Mouse (Mus musculus): ENCODE data around the gene Nnat. TPM values are rescaled to one million over a fixed set of nuclear protein-coding genes. Genes with fewer than 3 reads are reported as not detected.

The Nnat gene
- polyA plus RNA-seq, 1 experiment, result 17.0 TPM

DNA sequence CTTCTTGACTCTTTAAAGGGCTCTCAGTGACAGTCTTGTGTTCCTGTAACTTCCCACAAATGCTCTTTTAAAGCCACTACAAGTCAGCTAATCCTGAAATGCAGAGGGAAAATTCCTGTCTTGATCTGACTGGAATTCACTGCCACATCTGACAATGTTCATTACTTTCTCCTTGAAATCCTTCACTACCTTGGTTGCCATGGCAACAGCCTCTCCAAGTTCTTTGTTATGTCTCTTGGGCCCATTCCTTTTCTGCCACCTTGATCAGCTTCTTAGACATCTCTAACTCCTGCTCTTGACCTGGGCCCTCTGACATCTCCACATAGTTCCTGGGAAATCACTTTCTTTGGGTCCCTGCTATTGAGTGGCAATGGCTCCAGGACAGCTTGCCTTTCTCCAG is 13.2 kb upstream of the Nnat start:
- TF ChIP-seq CTCF (IDR thresholded peaks at IDR 0.05; ENCODE audit: borderline replicate concordance, control insufficient read depth, extremely low read depth, insufficient read depth, low read length, poor library complexity) (no peak), POLR2A (IDR thresholded peaks at IDR 0.05; ENCODE audit: control insufficient read depth, extremely low read depth, insufficient read depth, low read length, poor library complexity) (no peak)
- Histone ChIP-seq H3K4me1 (replicated peaks; ENCODE audit: control insufficient read depth, insufficient read depth, low read length) (no peaks in the 10 kb centered on the region), H3K36me3 (ENCODE audit: control insufficient read depth, insufficient read depth, low read length) (no peaks in the 10 kb centered on the region), H3K4me3 (ENCODE audit: control insufficient read depth, insufficient read depth, low read length) (no peak overlapping the region), H3K27me3 (ENCODE audit: control insufficient read depth, insufficient read depth, low read length) (no peaks in the 10 kb centered on the region), H3K27ac (ENCODE audit: control insufficient read depth, insufficient read depth, low read length) (no peak overlapping the region)
- no peak for DNase-seq

DNA sequence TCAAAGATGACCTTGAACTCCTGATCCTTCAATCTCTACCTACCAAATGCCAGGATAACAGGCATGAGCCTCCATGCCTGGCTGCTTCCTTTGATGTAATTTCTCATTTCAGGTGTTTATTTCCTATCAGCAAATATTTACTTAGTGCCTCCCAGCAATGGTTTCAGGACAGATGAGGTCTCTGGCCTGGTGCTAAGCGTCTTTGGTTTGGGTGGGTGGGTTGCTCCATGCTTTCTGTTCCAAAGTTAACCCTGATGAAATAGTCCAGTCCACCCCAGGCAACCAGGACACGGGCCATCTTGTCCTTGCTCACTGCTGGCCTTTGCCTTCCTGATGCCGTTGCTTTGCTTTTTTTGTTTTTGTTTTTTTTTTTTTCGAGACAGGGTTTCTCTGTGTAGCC is 9.6 kb upstream of the Nnat start:
- H3K36me3 ChIP-seq (ENCODE audit: control insufficient read depth, insufficient read depth, low read length), result no peaks in the 10 kb centered on the region
- WGBS, result 94% methylated on average over 4 of the region's 4 CpGs

DNA sequence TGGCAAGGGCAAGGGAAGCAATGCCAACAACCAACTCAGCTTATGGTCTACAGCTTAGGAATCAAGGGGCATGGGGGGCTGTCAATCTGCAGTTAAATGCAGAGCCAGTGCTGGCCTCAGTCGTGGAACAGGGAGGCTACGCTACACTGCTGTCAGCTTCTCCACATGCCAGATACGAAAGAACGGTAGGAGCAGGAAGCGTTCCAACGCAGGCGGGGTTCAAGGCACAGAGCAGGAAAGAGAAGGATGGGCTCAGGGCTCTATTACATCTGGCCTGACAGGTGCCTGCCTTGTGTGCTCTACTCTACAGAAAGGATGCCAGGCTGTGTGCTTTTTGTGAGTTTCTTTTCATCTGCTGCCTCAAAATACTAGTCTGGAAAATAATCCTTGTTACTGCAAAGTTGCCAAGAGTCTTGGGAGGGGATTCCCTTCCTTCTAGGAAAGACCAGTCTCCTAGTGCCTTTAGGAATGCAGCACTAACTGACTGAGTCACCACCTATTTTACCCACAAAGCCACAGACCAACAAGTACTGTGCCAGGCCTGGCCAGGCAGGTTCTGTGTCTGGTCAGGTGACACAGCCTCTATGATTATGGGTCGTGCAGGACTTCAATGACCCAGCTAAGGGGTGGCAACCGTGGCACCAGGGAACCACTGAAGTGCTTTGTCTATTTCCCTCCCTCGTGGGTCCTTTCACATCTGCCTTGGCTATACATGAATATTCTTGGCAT is 7.6 kb upstream of the Nnat start:
- no peaks in the 10 kb centered on the region for H3K27me3 ChIP-seq (ENCODE audit: control insufficient read depth, insufficient read depth, low read length)
- H3K36me3 ChIP-seq (ENCODE audit: control insufficient read depth, insufficient read depth, low read length), result no peaks in the 10 kb centered on the region
- no peak for TF ChIP-seq POLR2A (IDR thresholded peaks at IDR 0.05; ENCODE audit: control insufficient read depth, extremely low read depth, insufficient read depth, low read length, poor library complexity)
- TF ChIP-seq CTCF (IDR thresholded peaks at IDR 0.05; ENCODE audit: borderline replicate concordance, control insufficient read depth, extremely low read depth, insufficient read depth, low read length, poor library complexity), result no peak
- no peak overlapping the region for H3K4me3 ChIP-seq (ENCODE audit: control insufficient read depth, insufficient read depth, low read length)
- 78% methylated on average over 10 of the region's 10 CpGs for WGBS
- H3K27ac ChIP-seq (ENCODE audit: control insufficient read depth, insufficient read depth, low read length), result no peak overlapping the region
- DNase-seq, result no peak
- no peaks in the 10 kb centered on the region for H3K4me1 ChIP-seq (replicated peaks; ENCODE audit: control insufficient read depth, insufficient read depth, low read length)

More for the DNA sequence above, 9.6 kb upstream of the Nnat start:
- TF ChIP-seq POLR2A (IDR thresholded peaks at IDR 0.05; ENCODE audit: control insufficient read depth, extremely low read depth, insufficient read depth, low read length, poor library complexity), result no peak
- no peak for TF ChIP-seq CTCF (IDR thresholded peaks at IDR 0.05; ENCODE audit: borderline replicate concordance, control insufficient read depth, extremely low read depth, insufficient read depth, low read length, poor library complexity)
- Histone ChIP-seq H3K27me3 (ENCODE audit: control insufficient read depth, insufficient read depth, low read length) (no peaks in the 10 kb centered on the region), H3K4me3 (ENCODE audit: control insufficient read depth, insufficient read depth, low read length) (no peak overlapping the region), H3K4me1 (replicated peaks; ENCODE audit: control insufficient read depth, insufficient read depth, low read length) (no peaks in the 10 kb centered on the region), H3K27ac (ENCODE audit: control insufficient read depth, insufficient read depth, low read length) (no peak overlapping the region)
- no peak for DNase-seq

DNA sequence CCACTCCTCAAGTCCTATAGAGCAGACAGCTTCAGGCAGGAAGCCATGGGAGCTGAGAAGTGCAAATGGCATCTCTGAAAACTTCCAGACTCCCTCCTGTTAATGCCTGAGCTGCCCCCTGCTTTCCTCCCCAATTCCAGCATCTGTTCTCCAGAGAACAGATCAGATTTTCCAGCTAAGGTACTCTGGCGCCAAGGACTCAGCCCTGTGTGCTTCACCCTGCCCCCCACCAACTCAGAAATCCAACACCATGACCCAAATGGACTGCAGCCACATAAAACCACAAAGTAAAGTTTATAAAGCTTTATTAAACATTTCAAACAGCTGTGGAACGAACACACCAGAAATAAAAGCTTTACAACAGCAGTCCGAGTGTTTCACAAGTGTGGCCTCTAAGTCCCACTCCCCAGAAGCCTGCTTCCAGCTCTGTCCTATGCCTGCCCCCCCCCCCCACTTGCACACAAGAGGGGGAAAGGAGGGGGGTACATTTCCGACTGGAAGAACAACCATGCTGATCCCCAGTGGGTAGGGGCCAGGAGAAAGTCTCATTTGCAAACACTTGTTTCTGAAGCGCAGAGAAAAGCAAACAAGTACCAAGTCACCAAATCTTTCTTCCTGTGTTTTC is 3.7 kb upstream of the Nnat start:
- Histone ChIP-seq H3K27me3 (ENCODE audit: control insufficient read depth, insufficient read depth, low read length) (no peaks in the 10 kb centered on the region; the same call in 1 of the 2 replicates), H3K36me3 (ENCODE audit: control insufficient read depth, insufficient read depth, low read length) (no peaks in the 10 kb centered on the region), H3K4me3 (ENCODE audit: control insufficient read depth, insufficient read depth, low read length) (no peak overlapping the region), H3K27ac (ENCODE audit: control insufficient read depth, insufficient read depth, low read length) (no peak overlapping the region), H3K4me1 (replicated peaks; ENCODE audit: control insufficient read depth, insufficient read depth, low read length) (no peaks in the 10 kb centered on the region)
- WGBS, result 93% methylated on average over 5 of the region's 5 CpGs
- no peak for DNase-seq
- TF ChIP-seq CTCF (IDR thresholded peaks at IDR 0.05; ENCODE audit: borderline replicate concordance, control insufficient read depth, extremely low read depth, insufficient read depth, low read length, poor library complexity) (no peak), POLR2A (IDR thresholded peaks at IDR 0.05; ENCODE audit: control insufficient read depth, extremely low read depth, insufficient read depth, low read length, poor library complexity) (no peak)

DNA sequence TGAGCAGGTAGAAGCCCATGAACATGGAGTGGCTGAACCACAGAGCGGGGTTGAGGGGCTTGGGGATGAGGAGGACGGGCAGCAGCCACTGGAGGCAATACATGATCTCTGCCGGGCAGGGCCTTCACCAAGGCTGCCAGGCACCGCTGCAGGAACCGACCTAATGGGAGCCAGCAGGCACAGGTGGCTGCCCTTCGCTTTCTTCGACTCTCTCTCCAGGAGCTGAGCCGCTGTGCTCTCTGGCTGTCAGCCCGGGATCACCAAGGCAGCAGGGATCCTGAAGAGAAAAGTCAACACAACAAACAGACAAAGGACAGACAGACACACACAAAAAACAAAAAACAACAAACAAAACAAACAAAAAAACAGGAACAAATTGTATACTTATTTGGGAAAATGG is 1.8 kb upstream of the Nnat start:
- DNase-seq, result no peak
- 0 out of 2 replicates have a peak, but pooled peaks cover 2% of the 10 kb centered on the region for H3K4me1 ChIP-seq (replicated peaks; ENCODE audit: control insufficient read depth, insufficient read depth, low read length)
- no peak overlapping the region for H3K4me3 ChIP-seq (ENCODE audit: control insufficient read depth, insufficient read depth, low read length)
- H3K36me3 ChIP-seq (ENCODE audit: control insufficient read depth, insufficient read depth, low read length), result no peaks in the 10 kb centered on the region
- TF ChIP-seq POLR2A (IDR thresholded peaks at IDR 0.05; ENCODE audit: control insufficient read depth, extremely low read depth, insufficient read depth, low read length, poor library complexity) (no peak), CTCF (IDR thresholded peaks at IDR 0.05; ENCODE audit: borderline replicate concordance, control insufficient read depth, extremely low read depth, insufficient read depth, low read length, poor library complexity) (no peak)
- H3K27ac ChIP-seq (ENCODE audit: control insufficient read depth, insufficient read depth, low read length), result no peak overlapping the region
- 85% methylated on average over 9 of the region's 9 CpGs for WGBS
- H3K27me3 ChIP-seq (ENCODE audit: control insufficient read depth, insufficient read depth, low read length), result no peaks in the 10 kb centered on the region; the same call in 1 of the 2 replicates

DNA sequence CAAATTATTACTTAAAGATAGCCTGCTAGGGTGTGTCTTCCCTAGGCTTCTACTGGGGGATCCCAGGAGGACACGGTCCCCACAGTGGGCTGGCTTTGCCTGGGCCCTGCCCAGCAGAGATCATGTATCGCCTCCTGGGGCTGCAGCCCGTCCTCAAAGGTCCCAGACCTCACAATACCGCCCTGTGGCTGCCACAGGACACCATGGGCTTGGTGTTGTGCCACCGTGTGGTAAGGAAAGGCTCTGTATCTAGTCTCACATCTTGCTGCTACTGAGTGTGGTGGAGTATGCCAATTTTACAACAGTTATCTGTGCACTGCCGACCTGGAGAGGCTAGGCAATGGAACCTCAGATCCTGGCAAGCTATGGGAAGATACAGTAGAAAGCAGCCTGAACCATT is 1.4 kb upstream of the Nnat start:
- TF ChIP-seq POLR2A (IDR thresholded peaks at IDR 0.05; ENCODE audit: control insufficient read depth, extremely low read depth, insufficient read depth, low read length, poor library complexity), result no peak
- TF ChIP-seq CTCF (IDR thresholded peaks at IDR 0.05; ENCODE audit: borderline replicate concordance, control insufficient read depth, extremely low read depth, insufficient read depth, low read length, poor library complexity), result no peak
- Histone ChIP-seq H3K27me3 (ENCODE audit: control insufficient read depth, insufficient read depth, low read length) (no peaks in the 10 kb centered on the region; the same call in 1 of the 2 replicates), H3K27ac (ENCODE audit: control insufficient read depth, insufficient read depth, low read length) (no peak overlapping the region), H3K4me1 (replicated peaks; ENCODE audit: control insufficient read depth, insufficient read depth, low read length) (0 out of 2 replicates have a peak, but pooled peaks cover 6% of the 10 kb centered on the region), H3K4me3 (ENCODE audit: control insufficient read depth, insufficient read depth, low read length) (no peak overlapping the region), H3K36me3 (ENCODE audit: control insufficient read depth, insufficient read depth, low read length) (no peaks in the 10 kb centered on the region)
- WGBS, result 80% methylated on average over 6 of the region's 6 CpGs
- DNase-seq, result no peak
